Mouse (Mus musculus) brain, adult 2 months (tissue): ENCODE results near the gene Adgrl3.

Source experiments
- DNase-seq: peaks from one replicate; pipeline ENCODE4 v3.0.0; 2011; ENCODE audit warnings: low read depth, low spot score

Adgrl3 gene

DNA sequence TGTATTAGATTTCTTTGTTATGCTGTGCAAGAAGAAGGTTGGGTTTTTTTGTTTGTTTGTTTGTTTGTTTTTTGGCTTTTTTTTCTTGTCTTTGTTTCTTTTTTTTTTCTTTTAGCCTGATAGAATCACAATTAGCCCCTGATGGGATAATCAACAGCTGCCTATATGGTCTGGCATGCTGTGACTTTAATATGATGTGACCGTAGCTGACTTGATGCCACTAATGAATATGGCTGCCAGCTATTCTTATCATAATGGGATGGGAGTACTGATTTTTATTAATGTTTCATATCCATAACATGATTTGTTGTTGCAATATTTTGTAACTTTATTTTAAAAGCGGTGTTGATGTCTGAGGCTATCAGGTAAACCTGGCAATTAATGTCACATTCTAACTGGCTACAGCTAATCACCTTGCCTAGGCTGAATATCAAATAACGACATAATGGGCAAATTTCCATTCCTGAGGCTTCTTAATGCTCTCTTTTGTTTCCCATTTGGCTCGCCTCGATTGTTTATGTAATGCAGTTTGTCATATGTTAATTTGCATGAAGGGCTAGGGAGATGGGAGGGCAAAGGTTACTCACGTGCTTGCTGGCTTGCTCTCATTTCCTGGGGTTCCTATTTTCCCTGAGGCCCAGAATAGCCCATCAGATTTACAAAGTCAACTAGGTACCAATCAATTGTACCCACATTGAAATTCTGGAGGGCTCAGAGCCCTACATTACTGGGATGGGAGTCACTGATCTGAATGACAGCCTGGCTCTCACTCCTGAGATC is 641.9 kb downstream of the Adgrl3 start:
- DNase-seq: peak; percentile 31

- no peak for DNase-seq
Observed at GRCm38 (mm10) chr5:81671025-81671424, 651.1 kb downstream of the Adgrl3 start.

GRCm38 (mm10) chr5:81674275-81674974 is 654.5 kb downstream of the Adgrl3 start:
- no peak for DNase-seq

GRCm38 (mm10) chr5:81674975-81675371 is 655.0 kb downstream of the Adgrl3 start:
- DNase-seq: no peak

DNA sequence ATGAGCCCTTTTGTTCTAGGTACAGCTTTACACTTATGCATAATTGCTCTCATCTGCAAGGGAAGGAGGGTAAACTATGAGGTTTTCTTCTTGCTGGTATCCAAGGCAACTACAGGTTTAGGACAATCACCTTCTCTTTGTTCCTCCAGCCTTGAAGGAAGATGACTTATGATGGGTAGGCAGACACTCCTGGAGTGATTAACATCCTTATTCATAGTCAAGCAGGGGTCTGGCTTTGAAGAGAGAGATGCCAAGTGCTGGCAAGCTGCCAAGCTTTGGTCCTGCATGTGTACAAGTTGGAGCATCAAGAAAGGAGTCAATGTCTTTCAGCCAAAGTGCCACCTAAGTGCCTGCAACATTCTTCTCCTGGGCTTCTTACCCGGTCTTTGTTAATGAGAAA is 657.0 kb downstream of the Adgrl3 start:
- no peak for DNase-seq

- peak; percentile 36 for DNase-seq
Observed at GRCm38 (mm10) chr5:81686206-81686605, 666.3 kb downstream of the Adgrl3 start.

GRCm38 (mm10) chr5:81686845-81687244 is 666.9 kb downstream of the Adgrl3 start:
- no peak for DNase-seq

DNA sequence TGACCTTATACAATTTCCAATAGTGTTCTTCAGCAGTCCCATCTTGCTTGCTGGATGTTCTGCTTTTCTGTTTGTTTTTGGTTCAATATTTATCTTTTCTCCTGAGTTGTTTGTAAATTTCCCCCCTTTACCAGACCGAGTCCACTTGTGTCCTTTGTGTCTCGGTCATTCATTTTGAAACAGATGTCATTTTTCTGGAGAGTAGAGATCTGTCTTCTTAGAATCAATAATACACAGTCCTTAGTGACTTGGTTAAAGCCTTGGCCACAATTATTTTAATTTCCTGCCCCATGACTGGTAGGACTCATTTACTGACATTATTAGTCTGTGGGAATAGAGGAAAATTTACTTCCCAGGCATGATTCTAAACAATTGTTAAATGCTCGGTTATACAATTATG is 709.7 kb downstream of the Adgrl3 start:
- no peak for DNase-seq

GRCm38 (mm10) chr5:81736008-81736407 is 716.1 kb downstream of the Adgrl3 start:
- DNase-seq: peak; percentile 92

- no peak for DNase-seq
Observed at GRCm38 (mm10) chr5:81738286-81739032, 718.5 kb downstream of the Adgrl3 start.

GRCm38 (mm10) chr5:81752426-81752825 is 732.5 kb downstream of the Adgrl3 start:
- no peak for DNase-seq

- DNase-seq: no peak
Observed at GRCm38 (mm10) chr5:81755711-81756110, 735.8 kb downstream of the Adgrl3 start.

GRCm38 (mm10) chr5:81757093-81757725 is 737.3 kb downstream of the Adgrl3 start:
- no peak for DNase-seq

DNA sequence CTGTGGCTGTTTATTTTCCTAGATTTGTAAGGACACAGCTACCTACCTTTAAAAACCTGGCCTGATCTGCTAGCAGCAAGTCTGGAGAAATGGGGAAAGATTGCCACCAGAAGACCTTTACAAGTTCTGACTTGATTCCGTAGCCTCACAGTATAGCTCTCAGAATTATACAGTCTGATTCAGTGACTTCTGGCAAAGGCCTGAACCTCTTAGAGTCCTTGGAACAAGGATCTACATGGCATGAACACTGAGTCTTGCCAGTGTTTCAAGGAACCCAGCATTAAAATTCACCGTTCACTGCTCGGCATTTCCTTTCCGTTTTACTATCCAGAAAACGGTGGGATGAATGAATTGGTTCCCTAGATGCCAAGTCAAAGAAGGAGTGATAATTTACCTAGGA is 756.3 kb downstream of the Adgrl3 start:
- no peak for DNase-seq

DNA sequence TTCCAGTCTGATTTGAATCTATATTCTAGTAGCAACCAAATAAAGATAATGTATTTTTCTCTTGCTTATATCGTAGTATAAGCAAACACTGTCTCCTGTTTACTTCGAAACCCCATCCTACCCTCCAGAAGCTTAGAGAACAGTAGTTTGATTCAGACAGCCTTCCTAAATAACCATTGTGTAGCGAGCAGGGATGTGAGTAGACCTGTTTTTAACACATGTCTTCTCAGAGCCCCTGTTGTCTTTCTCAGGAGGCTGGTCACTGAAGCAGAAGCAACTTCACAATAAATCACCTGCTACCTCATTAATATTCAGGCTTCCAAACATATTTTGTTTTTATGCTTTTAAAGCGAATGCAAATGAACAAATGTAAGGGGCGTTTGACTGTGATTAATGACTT is 756.8 kb downstream of the Adgrl3 start:
- no peak for DNase-seq

DNA sequence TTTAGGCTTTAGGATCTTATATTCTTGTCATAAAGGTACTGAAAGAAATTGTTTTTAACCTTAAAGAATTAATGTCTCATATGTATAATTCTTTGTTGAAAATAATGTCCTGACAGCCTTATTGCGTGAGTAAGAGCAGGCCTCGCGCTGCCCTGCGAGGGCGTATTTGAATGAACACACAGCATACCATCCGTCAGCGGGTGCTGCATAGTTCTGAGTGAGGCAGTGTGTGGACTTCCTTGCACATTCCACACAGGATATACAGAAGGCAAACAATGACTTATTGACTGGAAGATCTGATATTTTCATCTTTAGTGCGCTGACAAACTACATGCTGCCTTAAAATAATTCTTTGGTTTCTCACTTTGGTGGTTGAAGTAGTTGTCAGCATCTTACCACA is 764.8 kb downstream of the Adgrl3 start:
- DNase-seq: no peak

DNA sequence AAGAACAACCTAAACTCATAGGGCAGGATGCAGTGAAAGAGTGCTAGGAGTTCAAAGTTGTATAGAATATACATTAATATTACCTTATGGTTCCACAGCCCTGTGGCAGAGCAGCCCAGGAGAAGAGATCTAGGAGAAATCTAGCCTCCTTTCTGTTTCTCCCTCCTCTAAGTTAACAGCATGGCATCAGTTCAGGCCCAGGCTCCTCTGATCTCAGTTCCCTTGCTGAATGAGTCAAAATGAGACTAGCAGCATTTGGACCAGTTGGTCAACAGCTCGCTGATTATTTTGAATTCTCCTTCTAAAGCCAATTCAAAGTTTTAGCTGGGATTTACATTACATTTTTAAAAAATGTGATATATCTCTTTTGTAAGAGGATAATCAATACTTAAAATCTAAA is 770.8 kb downstream of the Adgrl3 start:
- DNase-seq: no peak

- no peak for DNase-seq
Observed at GRCm38 (mm10) chr5:81794125-81794524, 774.2 kb downstream of the Adgrl3 start.

DNA sequence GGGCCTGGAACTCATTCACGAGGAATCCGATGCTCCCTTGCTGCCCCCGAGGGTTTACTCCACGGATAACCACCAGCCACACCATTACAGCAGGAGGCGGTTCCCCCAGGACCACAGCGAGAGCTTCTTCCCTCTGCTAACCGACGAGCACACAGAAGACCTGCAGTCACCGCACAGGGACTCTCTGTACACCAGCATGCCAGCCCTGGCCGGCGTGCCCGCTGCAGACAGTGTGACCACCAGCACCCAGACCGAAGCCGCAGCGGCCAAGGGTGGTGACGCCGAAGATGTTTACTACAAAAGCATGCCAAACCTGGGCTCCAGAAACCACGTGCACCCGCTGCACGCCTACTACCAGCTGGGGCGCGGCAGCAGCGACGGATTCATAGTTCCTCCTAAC is 774.7 kb downstream of the Adgrl3 start:
- no peak for DNase-seq

DNA sequence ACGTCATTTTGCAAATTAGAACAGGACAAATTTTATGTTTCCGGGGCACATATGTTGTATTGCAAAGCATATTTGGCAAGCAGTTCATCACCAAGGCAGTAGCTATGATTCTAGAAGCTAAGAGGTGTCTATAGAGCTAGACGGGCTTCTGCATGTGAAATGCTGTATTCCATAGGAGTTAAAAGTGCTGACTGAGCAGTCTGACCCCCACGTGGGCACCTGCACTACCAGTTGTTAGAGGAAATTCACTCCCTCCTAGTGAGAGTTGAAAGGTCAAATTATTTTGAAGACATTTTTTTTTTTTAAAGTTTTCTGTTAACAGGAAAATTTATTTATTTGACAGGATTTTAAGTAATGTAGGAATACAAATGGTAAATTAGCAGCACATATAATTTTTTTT is 776.2 kb downstream of the Adgrl3 start:
- no peak for DNase-seq

GRCm38 (mm10) chr5:81810966-81811365 is 791.0 kb downstream of the Adgrl3 start:
- no peak for DNase-seq

DNA sequence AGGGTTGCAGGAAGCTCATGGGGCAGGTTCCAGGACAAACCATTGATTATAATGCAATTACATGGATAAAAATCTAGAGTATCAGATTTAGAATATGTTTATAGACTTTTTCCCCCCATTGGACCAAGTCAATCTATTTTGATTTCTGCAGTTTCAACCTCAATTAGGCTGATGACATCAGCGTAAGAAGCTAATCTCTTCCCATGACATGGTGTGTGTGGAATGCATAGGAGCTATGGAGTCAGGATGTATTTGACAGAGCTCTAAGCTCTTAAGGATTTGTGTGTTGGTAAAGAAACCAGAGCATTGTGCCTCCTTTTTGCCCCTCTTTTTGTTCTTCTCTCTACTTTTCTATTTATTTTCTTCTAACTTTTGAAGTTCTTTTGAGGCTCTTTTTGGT is 812.1 kb downstream of the Adgrl3 start:
- DNase-seq: no peak
